Mouse (Mus musculus) gastrocnemius, postnatal 4 days (tissue): ENCODE measurements at regions not wholly inside any gene's neighbourhood (a gene's known extent, or its start where the extent isn't known, plus 50 kb on each side); places are given as distances from the start of the nearest gene placed in this dataset.
A peak's percentile ranks its signal among the peaks of the same experiment; 100 is the strongest.

Experiments used
- DNase-seq, 2 experiments: peaks; one replicate each; pipeline ENCODE4 v3.0.0; 2021 to 2022; ENCODE audit warnings: low spot score in 2 of 2, mixed read lengths in 2 of 2

DNA sequence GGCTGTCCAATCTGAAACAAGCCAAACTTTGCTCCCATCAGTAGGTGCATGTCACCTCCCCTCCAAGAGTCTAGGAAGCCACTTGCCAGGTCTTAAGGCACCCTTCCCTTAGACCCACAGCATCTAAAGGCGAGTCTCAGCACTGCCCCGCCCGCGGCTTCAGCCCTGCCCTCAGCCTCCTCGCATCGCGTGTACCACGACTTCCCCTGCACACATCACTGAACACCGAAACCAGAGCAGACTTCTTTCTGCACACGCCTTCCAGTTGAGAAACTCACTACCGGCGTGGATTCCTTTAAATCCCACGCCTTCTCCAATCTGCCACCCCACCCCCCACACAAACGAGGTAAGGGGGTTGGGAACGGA lies 168.3 kb upstream of the Azi2 start:
- DNase-seq: no peak

DNA sequence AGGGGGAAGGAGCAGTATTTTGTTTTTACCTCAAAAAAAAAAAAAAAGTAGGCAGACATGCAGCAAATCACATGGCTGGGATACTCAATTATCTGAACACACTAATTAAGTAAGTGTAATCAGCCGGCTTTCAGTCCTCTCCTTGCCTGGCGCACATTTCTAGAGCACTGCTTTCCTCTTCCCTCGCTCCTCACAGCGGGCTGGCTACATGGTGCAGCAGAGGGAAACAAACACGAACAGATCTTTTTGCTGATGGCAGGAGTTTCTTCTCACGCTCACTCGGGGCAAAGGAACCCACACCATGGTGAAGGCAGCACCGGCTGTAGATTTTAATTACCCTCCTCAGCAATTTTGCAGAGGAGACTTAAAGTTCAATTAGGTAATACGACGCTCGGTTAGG lies 169.7 kb upstream of the Azi2 start:
- no peak for DNase-seq

- no peak for DNase-seq
Measured at GRCm38 (mm10) chr9:117863944-117864343, 176.4 kb upstream of the Azi2 start.

GRCm38 (mm10) chr9:117863318-117863717 lies 177.0 kb upstream of the Azi2 start:
- no peak for DNase-seq

GRCm38 (mm10) chr9:117859580-117860045 lies 180.7 kb upstream of the Azi2 start:
- no peak for DNase-seq

DNA sequence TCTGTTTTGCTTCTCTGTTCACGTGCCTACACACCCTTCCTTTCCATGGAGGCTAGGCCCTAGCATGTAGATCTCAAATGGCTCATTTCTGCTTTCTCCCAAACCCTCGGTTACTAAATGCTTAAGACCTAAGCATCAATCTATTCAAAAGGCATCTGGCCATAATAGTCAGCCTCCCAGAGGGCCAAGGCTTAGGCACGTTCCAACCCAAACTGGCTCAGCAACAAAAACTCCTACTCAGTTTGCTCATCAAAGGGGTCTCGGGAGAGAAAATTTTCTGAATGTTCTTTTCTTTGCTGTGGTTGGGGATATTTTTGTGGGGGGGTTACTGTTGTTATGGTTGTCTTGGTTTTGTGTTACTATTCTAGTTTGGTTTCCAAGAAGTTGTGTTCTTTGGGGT lies 196.8 kb upstream of the Azi2 start:
- DNase-seq: no peak

GRCm38 (mm10) chr9:117836696-117837380 lies 203.5 kb upstream of the Azi2 start:
- DNase-seq: no peak

DNA sequence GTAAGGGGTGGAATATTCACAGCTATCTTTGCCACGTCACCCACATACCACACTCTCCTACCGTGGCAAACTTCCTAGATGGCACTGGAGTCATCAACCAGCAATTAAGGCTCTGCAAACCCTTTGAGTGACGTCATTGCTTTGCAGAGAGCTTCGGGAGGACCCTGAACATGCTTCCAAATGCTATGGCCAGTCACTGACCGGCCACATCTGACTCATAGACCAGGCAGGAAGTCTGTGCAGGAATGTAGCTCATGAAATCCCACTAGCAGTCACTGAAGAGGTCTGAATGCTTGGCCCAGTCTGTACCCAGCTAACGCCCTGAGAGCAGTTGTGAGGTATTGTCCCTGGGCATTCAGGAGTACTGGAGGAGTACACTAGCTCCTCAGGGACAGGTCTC lies 203.9 kb upstream of the Rbms3 start:
- DNase-seq: no peak

DNA sequence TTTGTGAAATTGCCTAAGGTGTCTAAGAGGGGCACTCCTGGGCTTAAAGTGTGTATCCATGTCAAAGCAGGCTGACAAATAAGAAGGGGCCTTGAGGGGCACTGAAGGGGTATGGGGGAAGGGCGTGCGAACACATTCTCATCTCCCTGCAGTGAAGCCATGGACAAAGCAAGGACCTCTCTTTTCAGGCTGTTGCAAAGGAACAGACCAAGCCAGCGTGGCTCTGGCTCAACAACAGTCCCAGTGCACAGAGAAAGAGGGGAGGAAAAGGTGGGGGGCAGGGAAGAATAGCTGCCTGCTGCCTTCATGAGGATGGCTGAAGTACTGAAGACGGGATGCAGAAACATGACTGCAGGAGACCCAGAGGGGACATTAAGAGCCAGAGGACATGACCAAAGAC lies 184.9 kb upstream of the Rbms3 start:
- no peak for DNase-seq

- no peak for DNase-seq
Measured at GRCm38 (mm10) chr9:117813216-117813615, 183.5 kb upstream of the Rbms3 start.

GRCm38 (mm10) chr9:117805812-117806211 lies 176.1 kb upstream of the Rbms3 start:
- DNase-seq: no peak

- no peak for DNase-seq
Measured at GRCm38 (mm10) chr9:117784186-117784591, 154.5 kb upstream of the Rbms3 start.

GRCm38 (mm10) chr9:117754651-117755050 lies 124.9 kb upstream of the Rbms3 start:
- DNase-seq: peak in 1 of 2 experiments; percentile 10

- peak in 1 of 2 experiments; percentile 64 for DNase-seq
Measured at GRCm38 (mm10) chr9:117753466-117753865, 123.8 kb upstream of the Rbms3 start.

DNA sequence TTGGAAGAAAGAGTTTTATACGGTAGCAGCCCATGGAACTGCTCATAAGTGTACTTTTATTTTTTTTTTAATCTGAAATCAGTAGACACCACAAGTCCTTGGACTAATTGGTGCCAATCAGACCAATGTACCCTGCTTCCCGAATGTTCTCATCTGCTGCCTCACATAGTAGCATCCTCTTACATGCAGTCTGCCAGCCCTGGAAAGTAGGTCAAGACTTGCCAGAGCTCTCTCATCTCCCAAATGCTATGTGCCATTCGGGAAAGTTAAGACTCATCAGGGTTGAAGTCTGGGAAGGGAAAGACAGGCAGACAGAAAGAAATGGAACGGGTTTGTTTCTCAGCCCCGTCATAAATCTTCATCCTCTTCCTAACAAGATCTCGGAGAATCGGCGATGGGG lies 115.2 kb upstream of the Rbms3 start:
- no peak for DNase-seq

GRCm38 (mm10) chr9:117729366-117729765 lies 99.7 kb upstream of the Rbms3 start:
- DNase-seq: no peak

GRCm38 (mm10) chr9:117720161-117720598 lies 90.5 kb upstream of the Rbms3 start:
- no peak for DNase-seq

DNA sequence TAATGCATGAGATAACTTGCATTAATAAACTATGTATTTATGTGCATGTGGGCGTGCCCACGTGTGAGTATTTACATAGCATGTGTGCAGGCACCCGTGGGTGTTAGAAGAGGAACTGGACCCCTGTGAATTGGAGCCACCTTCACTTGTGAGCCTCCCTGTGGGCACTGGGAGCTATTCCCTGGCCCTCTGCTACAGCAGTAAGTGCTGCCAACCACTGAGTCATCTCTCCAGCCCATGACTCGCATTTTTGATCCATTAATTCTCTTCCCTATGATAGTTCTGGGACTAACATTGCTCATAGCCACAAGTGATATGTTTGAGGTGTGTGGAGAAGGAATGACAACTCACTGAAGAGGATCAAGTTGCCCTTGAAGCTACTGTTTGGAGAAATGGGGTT lies 87.6 kb upstream of the Rbms3 start:
- no peak for DNase-seq

DNA sequence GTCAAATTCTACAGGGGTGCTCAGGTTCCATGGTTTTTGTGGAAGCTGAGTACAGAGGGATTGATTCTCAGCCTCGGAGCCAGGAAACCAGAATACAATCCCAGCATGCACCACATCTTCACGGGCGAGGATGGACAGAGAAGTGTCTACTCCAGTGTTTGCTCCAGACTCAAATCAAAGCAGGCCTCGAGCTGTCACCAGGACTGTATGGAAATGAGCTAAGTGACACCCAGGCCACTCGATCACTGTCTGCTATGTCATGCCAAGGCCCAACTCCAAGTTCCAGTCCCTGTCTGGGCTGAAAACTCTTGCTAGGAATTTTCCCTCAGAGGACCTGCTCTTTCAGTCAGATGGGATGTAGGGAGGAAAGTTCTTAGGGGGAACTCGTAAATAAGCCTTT lies 86.8 kb upstream of the Rbms3 start:
- no peak for DNase-seq

DNA sequence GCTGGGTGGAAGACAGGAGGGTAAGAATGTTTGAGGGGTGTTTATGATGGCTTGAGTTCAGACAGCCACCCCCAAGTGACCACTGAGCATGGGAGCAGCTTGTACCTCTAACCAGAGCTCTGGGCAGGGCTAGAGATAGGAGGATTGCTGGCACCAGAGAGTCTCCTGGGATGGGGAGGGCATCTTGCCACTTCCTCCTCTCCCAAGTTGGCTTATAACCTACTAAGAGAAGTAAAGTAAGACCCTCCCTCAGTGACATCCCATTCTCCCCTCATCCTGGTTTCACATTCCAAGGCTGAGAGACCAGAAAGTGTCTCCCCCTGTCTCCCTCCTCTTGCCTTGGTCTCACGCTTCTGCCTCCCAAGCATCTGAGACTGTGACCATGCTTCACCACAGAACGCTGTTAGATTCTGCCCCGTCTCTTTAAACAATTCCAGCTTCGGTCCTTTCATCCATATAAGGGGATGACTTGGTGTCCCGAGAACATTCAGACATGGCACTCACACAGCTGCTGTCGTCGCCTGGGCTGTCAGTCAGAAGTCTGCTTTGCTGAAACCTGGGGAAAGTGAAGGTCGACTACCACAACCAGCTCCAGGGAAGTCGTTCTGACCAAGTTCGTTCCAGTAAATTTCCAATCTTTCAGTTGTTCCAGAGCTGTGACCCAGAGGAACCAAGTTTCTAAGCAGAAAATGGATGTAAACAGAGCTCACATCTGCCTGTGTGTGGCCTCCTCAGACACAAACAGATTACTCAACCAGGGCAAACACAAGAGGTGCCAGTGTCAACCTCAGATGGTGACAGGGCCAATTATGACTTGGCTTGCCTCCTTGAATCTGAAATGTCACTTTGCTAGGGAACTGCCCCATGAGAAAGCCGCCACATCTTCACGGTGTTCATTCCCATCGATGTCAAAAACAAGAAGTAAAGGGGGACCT lies 85.3 kb upstream of the Rbms3 start:
- DNase-seq: no peak

DNA sequence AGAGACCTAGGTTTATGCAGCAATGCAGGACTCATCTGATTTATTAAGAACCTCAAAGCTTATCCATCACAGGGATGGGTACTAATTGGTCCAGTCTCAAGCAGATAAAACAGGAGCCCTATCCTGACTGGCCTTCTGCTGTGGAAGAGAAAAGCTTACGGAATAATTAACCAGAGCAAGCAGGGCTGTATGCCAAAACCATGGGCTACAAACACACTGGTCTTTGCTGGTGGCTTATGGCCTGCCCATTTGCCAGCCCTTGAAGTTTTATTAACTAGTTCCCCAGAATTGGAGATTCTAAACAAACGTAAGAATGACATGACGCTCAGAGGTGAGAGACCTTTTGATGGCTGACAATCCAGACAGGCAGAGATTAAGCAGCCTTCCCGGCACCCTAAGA lies 83.4 kb upstream of the Rbms3 start:
- no peak for DNase-seq

GRCm38 (mm10) chr9:117711793-117712192 lies 82.1 kb upstream of the Rbms3 start:
- no peak for DNase-seq
